Mouse (Mus musculus) small intestine, adult 2 months (tissue): ENCODE data around the gene Rnf115.

Source experiments
- CTCF ChIP-seq: fragments of 200-500 bp; IDR thresholded peaks from 2 replicates; pipeline ENCODE4 v1.5.1; 2012; ENCODE audit warnings: low read depth, mild to moderate bottlenecking, control low read depth, inconsistent platforms, low read length, moderate library complexity, mixed read lengths; ENCODE audit not compliant: insufficient replicate concordance, insufficient read length; ENCODE audit errors: extremely low read depth
- POLR2A ChIP-seq: fragments of 200-500 bp; IDR thresholded peaks from 2 replicates; pipeline ENCODE4 v1.6.1; 2012; ENCODE audit warnings: low read depth, mild to moderate bottlenecking, control low read depth, inconsistent platforms, low read length, moderate library complexity

DNA sequence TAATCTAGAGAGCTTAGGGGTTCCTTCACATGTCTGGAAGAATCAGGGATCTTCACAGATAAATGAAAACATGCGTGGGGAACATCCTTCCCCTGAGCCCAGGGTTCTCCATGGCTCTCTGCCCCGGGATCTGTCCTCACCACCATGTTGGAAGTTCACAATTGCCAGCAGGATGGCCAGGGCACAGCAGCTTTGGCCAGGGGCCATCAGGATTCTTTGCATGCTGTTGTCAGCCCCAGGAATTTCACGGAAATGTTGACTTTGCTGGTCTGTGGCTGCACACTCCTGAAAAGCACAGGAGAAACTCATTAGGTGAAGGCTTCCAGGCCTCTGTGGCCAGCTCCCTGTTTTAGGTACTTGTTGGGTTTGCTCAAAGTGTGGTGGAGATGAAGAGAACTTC lies 81.2 kb downstream of the Rnf115 start:
- TF ChIP-seq CTCF (no peak), POLR2A (no peak)
